Mouse (Mus musculus) cortical plate, adult 2 months (tissue): Measurements from ENCODE around the gene H2-M10.6. TPM values are rescaled to one million over a fixed set of nuclear protein-coding genes. Genes with fewer than 3 reads are reported as not detected.
A peak's percentile ranks its signal among the peaks of the same experiment; 100 is the strongest.
"Not testable (repeated sequence)": the region's sequence is repeated elsewhere in the genome, so short reads cannot be mapped to it uniquely, and the experiment has no call there.

ENCODE experiments used
- H3K27ac ChIP-seq: fragments of 200-500 bp; 2 replicates; pipeline ENCODE4 v1.5.1; 2012; ENCODE audit warnings: low read length, control low read depth, inconsistent platforms; ENCODE audit not compliant: insufficient read depth
- H3K4me1 ChIP-seq: fragments of 200-500 bp; 2 replicates; pipeline ENCODE4 v1.6.1; 2011; ENCODE audit warnings: low read length; ENCODE audit not compliant: control insufficient read depth, insufficient read depth
- H3K4me3 ChIP-seq: fragments of 200-500 bp; 2 replicates; pipeline ENCODE4 v1.5.1; 2011; ENCODE audit warnings: mild to moderate bottlenecking, low read length, control low read depth; ENCODE audit not compliant: insufficient read depth
- CTCF ChIP-seq: fragments of 200-500 bp; IDR thresholded peaks from 2 replicates; pipeline ENCODE4 v1.5.1; 2011; ENCODE audit warnings: mild to moderate bottlenecking, control low read depth, low read length; ENCODE audit not compliant: insufficient read depth; ENCODE audit errors: extremely low read depth
- POLR2A ChIP-seq: fragments of 200-500 bp; IDR thresholded peaks from 2 replicates; pipeline ENCODE4 v1.6.1; 2011; ENCODE audit warnings: mild to moderate bottlenecking, low read length, control low read depth; ENCODE audit not compliant: insufficient read depth; ENCODE audit errors: extremely low read depth
- polyA plus RNA-seq: library from polyadenylated mRNA; depleted of rRNA; stranded (reverse); fragments of >200 nt; gene quantifications from 2 replicates; pipeline ENCODE4 v1.2.3, GENCODE M21; 2012; rRNA removed

Gene H2-M10.6
- polyA plus RNA-seq = not detected in 2 replicates

- Histone ChIP-seq H3K4me3 (no peak within 1 kb of the TSS), H3K27ac (no peak within 1 kb of the TSS), H3K4me1 (no peaks in the 10 kb centered on the region)
- no peak for TF ChIP-seq CTCF
Observed at GRCm38 (mm10) chr17:36811871-36812270, at the start of gene H2-M10.6. Gene H2-M10.6, plus strand, starts transcription at chr17:36812171.

DNA sequence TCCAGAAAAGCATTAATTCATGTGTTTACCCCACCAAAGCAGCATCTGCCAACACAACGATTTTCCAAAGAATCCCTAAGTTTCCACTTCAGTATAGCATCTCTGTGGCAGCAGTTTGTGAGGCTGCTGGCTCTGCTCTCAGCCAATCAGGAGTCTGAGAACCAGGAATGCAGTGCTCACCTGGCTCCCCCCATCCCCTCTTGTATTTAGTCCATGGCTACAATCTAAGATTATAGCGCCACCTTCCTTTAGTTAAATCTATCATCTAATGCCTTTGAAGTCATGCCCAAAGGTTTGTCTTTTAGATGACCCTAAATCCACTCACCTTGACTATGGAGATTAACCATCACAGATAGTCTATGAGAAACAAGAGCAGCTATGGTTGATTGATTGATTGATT lies 48.2 kb upstream of the H2-M10.6 start:
- H3K4me3 ChIP-seq = no peak overlapping the region
- TF ChIP-seq CTCF (no peak), POLR2A (no peak)
- no peaks in the 10 kb centered on the region for H3K4me1 ChIP-seq
- no peak overlapping the region for H3K27ac ChIP-seq

- H3K27ac ChIP-seq, H3K4me1 ChIP-seq, H3K4me3 ChIP-seq: not testable (repeated sequence)
Observed at GRCm38 (mm10) chr17:36764244-36764643, 47.7 kb upstream of the H2-M10.6 start.

DNA sequence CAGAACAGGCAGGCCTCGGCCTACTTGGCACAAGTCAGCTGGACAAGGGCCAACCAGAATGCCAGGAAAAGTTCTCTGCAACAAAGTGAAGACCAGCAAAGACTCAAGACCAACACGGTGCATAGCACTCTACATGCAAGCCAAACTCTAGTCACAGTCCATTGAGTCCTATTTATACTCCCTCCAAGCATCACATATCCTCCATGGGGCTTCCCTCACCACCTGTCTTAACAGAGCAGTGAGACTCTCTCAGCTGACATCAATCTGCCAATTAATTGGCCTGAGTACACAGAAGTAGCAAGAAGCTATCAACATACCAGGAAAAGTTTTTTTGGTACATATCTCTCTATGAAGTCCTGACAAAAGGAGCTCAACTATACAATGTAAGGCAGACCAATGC lies 46.6 kb upstream of the H2-M10.6 start:
- H3K27ac ChIP-seq, H3K4me1 ChIP-seq: not testable (repeated sequence)

GRCm38 (mm10) chr17:36772610-36773009 lies 39.4 kb upstream of the H2-M10.6 start, which contains the start of gene H2-M10.5:
Gene H2-M10.5, plus strand, starts transcription at chr17:36772910.
- H3K27ac ChIP-seq, H3K4me1 ChIP-seq: not testable (repeated sequence)

More for the DNA sequence above, 46.6 kb upstream of the H2-M10.6 start:
- H3K4me3 ChIP-seq = not testable (repeated sequence)

GRCm38 (mm10) chr17:36781533-36781932 lies 30.4 kb upstream of the H2-M10.6 start:
- Histone ChIP-seq H3K4me1 (no peaks in the 10 kb centered on the region), H3K4me3 (no peak overlapping the region), H3K27ac (no peak overlapping the region)
- TF ChIP-seq CTCF = no peak
- no peak for TF ChIP-seq POLR2A

More at GRCm38 (mm10) chr17:36772610-36773009, 39.4 kb upstream of the H2-M10.6 start, which contains the start of gene H2-M10.5:
- not testable (repeated sequence) for H3K4me3 ChIP-seq

GRCm38 (mm10) chr17:36786483-36786886 lies 25.5 kb upstream of the H2-M10.6 start:
- H3K27ac ChIP-seq, H3K4me1 ChIP-seq, H3K4me3 ChIP-seq: not testable (repeated sequence)
- peak; percentile 34; the same call in 1 of the 2 replicates for TF ChIP-seq CTCF

DNA sequence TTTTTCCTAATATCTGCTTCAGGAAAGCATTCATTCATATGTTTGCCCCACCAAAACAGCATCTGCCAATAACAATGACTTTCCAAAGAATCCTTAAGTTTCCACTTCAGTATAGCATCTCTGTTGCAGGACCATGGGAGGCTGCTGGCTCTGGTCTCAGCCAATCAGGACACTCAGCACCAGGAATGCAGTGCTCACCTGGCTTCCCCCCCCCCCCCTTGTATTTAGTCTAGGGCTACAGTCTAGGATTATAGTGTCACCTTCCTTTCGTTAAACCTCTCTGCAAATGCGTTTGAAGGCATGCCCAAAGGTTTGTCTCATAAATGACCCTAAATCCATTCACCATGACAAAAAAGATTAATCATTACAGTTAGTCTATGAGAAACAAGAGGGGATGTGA lies 23.6 kb upstream of the H2-M10.6 start:
- no peak overlapping the region for H3K27ac ChIP-seq
- TF ChIP-seq CTCF = no peak
- no peak for TF ChIP-seq POLR2A
- no peak overlapping the region for H3K4me3 ChIP-seq
- H3K4me1 ChIP-seq = no peaks in the 10 kb centered on the region

DNA sequence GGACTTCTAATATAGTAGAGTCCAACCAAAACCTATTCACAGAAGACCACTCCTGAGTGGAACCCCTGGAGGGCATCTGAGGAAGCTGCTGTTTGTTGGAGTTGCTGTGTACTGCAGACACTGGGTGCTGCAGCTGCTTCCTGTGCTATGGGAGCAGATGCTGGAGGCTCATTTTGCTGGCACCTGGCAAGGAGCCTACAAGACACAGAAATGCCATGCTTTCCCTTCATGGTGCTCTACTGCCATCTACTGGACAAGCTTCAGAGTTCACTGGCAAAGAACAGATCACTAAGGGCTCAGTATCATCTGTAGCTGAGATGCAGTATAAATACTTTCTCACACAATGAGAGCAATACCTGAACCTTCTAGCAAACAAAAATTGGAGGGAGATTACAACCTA lies 23.2 kb upstream of the H2-M10.6 start:
- not testable (repeated sequence) for H3K27ac ChIP-seq, H3K4me1 ChIP-seq, H3K4me3 ChIP-seq
- TF ChIP-seq CTCF = peak; percentile 63

- no peaks in the 10 kb centered on the region for H3K4me1 ChIP-seq
- no peak overlapping the region for H3K27ac ChIP-seq
- TF ChIP-seq CTCF (no peak), POLR2A (no peak)
- H3K4me3 ChIP-seq = no peak overlapping the region
Observed at GRCm38 (mm10) chr17:36799493-36799892, 12.5 kb upstream of the H2-M10.6 start.

DNA sequence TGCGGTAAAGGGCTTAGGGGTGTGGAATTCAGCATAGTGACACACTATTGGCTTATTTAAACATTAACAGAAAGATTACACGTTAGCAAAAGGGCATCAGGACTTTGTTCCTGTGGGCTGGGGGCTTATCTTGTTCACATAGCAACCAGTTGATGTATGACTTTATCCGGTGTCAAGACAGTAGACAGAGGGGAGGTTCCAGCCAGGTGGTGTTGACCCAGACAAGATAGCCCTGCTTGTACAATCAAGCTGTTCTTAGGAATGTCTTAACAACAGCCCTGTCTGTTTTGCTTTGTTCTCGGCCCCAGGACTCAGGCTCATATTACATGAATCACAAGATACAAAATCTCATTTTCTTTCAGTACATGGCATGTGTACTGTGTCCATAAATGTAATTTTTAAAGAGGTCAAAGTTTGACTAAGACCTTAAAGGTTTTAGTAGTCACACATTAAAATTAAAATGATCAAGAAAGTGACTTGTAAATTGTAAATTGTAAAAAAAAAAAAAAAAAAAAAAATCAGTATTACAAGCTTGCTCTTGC lies 12.0 kb upstream of the H2-M10.6 start:
- H3K27ac ChIP-seq, H3K4me3 ChIP-seq, H3K4me1 ChIP-seq: not testable (repeated sequence)
